Comparison of ENCODE assay signal across 11 mouse cellular contexts in the genomic region with DNA sequence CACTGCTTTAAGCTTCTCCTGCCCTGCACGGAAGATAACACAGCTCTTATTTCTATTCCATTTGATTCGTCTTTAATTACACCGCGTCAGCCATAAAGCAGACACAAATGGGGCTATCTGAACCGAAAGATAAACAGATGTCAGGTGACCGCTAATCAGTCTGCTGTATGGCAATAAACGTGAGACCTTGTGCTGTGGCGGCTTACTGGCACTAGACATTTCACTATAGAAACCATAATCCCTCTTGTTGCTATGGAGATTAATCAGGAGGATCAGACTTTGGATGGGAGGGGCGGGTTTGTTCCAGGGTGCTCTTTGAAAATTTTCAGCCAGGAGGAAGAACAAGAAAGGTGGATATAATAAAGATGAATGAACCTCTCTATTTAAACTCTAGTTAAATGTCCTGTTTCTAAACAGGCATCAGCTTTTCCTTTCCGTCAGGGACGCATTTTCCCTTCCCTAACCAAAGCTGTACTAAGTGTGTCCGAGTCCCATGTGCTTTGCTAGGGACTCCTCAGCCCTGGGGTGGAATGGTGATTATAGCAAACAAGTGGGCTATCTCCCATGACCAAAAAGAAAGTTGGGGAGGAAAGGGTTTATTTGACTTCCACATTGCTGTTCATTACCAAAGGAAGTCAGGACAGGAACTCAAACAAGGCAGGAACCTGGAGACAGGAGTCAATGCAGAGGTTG. TPM values are rescaled to one million over a fixed set of nuclear protein-coding genes. Genes with fewer than 3 reads are reported as not detected.
DNase-seq lines count a peak whose midpoint lies in the region; ATAC-seq lines count a peak whose summit lies in the region.
"Had no signal": no experiment of that assay in that cellular context is flagged by ENCODE, and none has a peak within 500 bp of the region (broad histone marks: within the 10 kb centered on the region; RNA-seq: fewer than 3 reads in every experiment).

No protein-coding gene starts in this region.

- no peak overlapping the region for H3K4me2 ChIP-seq in embryonic facial prominence, embryonic 14.5 days (ENCODE audit: low read depth, low read length)
- H3K4me2 ChIP-seq in intestine, embryonic 15.5 days (replicated peaks), result peak overlapping the region; percentile 37; the same call in 1 of the 2 replicates
- peak overlapping the region; percentile 46 for H3K4me2 ChIP-seq in midbrain, embryonic 16.5 days (ENCODE audit: low read length)
- H3K4me2 ChIP-seq: heart, embryonic 13.5 days; lung, embryonic 15.5 days had no signal

- no peak overlapping the region for H3K9ac ChIP-seq in embryonic facial prominence, embryonic 14.5 days (ENCODE audit: low read depth, low read length)
- H3K9ac ChIP-seq in intestine, embryonic 15.5 days, result no peak overlapping the region
- peak overlapping the region; percentile 15; the same call in 1 of the 2 replicates for H3K9ac ChIP-seq in midbrain, embryonic 16.5 days (ENCODE audit: low read depth, low read length)
- H3K9ac ChIP-seq: heart, embryonic 13.5 days; lung, embryonic 15.5 days had no signal

- peak; percentile 87 for ATAC-seq in embryonic facial prominence, embryonic 14.5 days (ENCODE audit: low read depth)
- ATAC-seq in intestine, embryonic 15.5 days, result peak; percentile 91
- peak; percentile 78; the same call in 1 of the 2 replicates for ATAC-seq in midbrain, embryonic 16.5 days
- no peak for ATAC-seq in inflammation-experienced regulatory T-cells, adult 6 months
- no peak for ATAC-seq in monocyte, adult 5-6 weeks (replicated peaks; ENCODE audit: insufficient number of reproducible peaks, low FRiP score, low TSS enrichment, poor library complexity, severe bottlenecking)

- H3K9me3 ChIP-seq in embryonic facial prominence, embryonic 14.5 days (ENCODE audit: control insufficient read depth, low read length), result no peaks in the 10 kb centered on the region
- no peaks in the 10 kb centered on the region for H3K9me3 ChIP-seq in intestine, embryonic 15.5 days
- H3K9me3 ChIP-seq in midbrain, embryonic 16.5 days (replicated peaks; ENCODE audit: control insufficient read depth, low read length, poor library complexity, severe bottlenecking), result no peaks in the 10 kb centered on the region
- H3K9me3 ChIP-seq: heart, embryonic 13.5 days; lung, embryonic 15.5 days had no signal

- H3K36me3 ChIP-seq in embryonic facial prominence, embryonic 14.5 days (ENCODE audit: control insufficient read depth, insufficient read depth, low read length), result peaks cover 15% of the 10 kb centered on the region
- H3K36me3 ChIP-seq in intestine, embryonic 15.5 days, result peaks cover 7% of the 10 kb centered on the region; the same call in 1 of the 2 replicates
- H3K36me3 ChIP-seq in midbrain, embryonic 16.5 days (ENCODE audit: control insufficient read depth, insufficient read depth, low read length), result no peaks in the 10 kb centered on the region
- H3K36me3 ChIP-seq: lung, embryonic 15.5 days had no signal

- no peak overlapping the region; the same call in 1 of the 2 replicates for H3K27ac ChIP-seq in embryonic facial prominence, embryonic 14.5 days (replicated peaks; ENCODE audit: low read depth, low read length)
- H3K27ac ChIP-seq in intestine, embryonic 15.5 days, result peak overlapping the region; percentile 86
- peak overlapping the region; percentile 82 for H3K27ac ChIP-seq in midbrain, embryonic 16.5 days (ENCODE audit: low read length)
- H3K27ac ChIP-seq: heart, embryonic 13.5 days; lung, embryonic 15.5 days had no signal

- no peaks in the 10 kb centered on the region for H3K27me3 ChIP-seq in embryonic facial prominence, embryonic 14.5 days (replicated peaks; ENCODE audit: control insufficient read depth, insufficient read depth, low read length)
- no peaks in the 10 kb centered on the region for H3K27me3 ChIP-seq in intestine, embryonic 15.5 days (replicated peaks)
- no peaks in the 10 kb centered on the region for H3K27me3 ChIP-seq in midbrain, embryonic 16.5 days (ENCODE audit: control insufficient read depth, insufficient read depth, low read depth, low read length)
- H3K27me3 ChIP-seq: heart, embryonic 13.5 days; lung, embryonic 15.5 days had no signal

- H3K4me3 ChIP-seq in embryonic facial prominence, embryonic 14.5 days (ENCODE audit: low read depth, low read length), result no peak overlapping the region
- H3K4me3 ChIP-seq in intestine, embryonic 15.5 days (replicated peaks), result no peak overlapping the region
- H3K4me3 ChIP-seq in midbrain, embryonic 16.5 days (ENCODE audit: low read depth, low read length), result no peak overlapping the region
- H3K4me3 ChIP-seq: erythroblast, embryonic 14.5 days; heart, embryonic 13.5 days; lung, embryonic 15.5 days had no signal

- peak; percentile 46 for DNase-seq in brain, adult 2 months (ENCODE audit: low read depth, low spot score)
- DNase-seq in embryonic facial prominence, embryonic 14.5 days (ENCODE audit: low spot score), result peak; percentile 82
- DNase-seq in cerebellum, adult 11 months, result no peak
- DNase-seq in layer of hippocampus, postnatal 36 days, result no peak

- H3K4me1 ChIP-seq in embryonic facial prominence, embryonic 14.5 days (ENCODE audit: control insufficient read depth, insufficient read depth, low read length), result 0 out of 2 replicates have a peak, but pooled peaks cover 3% of the 10 kb centered on the region
- H3K4me1 ChIP-seq in intestine, embryonic 15.5 days (replicated peaks), result peaks cover 12% of the 10 kb centered on the region
- H3K4me1 ChIP-seq in midbrain, embryonic 16.5 days (ENCODE audit: control insufficient read depth, insufficient read depth, low read length), result peaks cover 14% of the 10 kb centered on the region
- H3K4me1 ChIP-seq: lung, embryonic 15.5 days had no signal

- WGBS in embryonic facial prominence, embryonic 14.5 days, result 61% methylated on average over 12 of the region's 12 CpGs
- WGBS in intestine, embryonic 15.5 days, result 40% methylated on average over 12 of the region's 12 CpGs
- 15% methylated on average over 12 of the region's 12 CpGs for WGBS in midbrain, embryonic 16.5 days

RNA-seq across cellular contexts. Expression of a gene that starts 29.2 kb away (rescaled TPM):
- polyA plus RNA-seq in embryonic facial prominence, embryonic 14.5 days (2014; fragmentation: Nextera tagmentation; extraction: Ambion mirVana), result 0.13 TPM in 1 of 2 replicates, not detected in the other
- polyA plus RNA-seq in intestine, embryonic 15.5 days (2015; fragmentation: Nextera tagmentation; extraction: Ambion mirVana), result 209 and 261 TPM in 2 replicates
- not detected in 2 replicates for polyA plus RNA-seq in midbrain, embryonic 16.5 days (2015; fragmentation: Nextera tagmentation; extraction: Ambion mirVana)
- under 1 TPM in 1 of 3 experiments, not detected in 2; 0.78 TPM for polyA plus RNA-seq in inflammation-experienced regulatory T-cells, adult 6 months (2017; shearing (Covaris generic))
- total RNA-seq in monocyte, adult 5-6 weeks (2017), result 0.11 to 1.6 TPM (median 1.4 TPM) in 3 replicates
- total RNA-seq in layer of hippocampus, postnatal 36 days (2021), result not detected
- polyA plus RNA-seq: erythroblast, embryonic 14.5 days had no signal

Comparison
In these comparisons a context has a peak if more than half of its experiments do, and no peak if none do; other contexts are left out.
1. DNase-seq: peak in brain, adult 2 months (single experiment) and embryonic facial prominence, embryonic 14.5 days (single experiment); none in cerebellum, adult 11 months (single experiment) and layer of hippocampus, postnatal 36 days (0 of 2).
2. ATAC-seq: peak in embryonic facial prominence, embryonic 14.5 days (single experiment), intestine, embryonic 15.5 days (single experiment) and midbrain, embryonic 16.5 days (single experiment); none in inflammation-experienced regulatory T-cells, adult 6 months (single experiment) and monocyte, adult 5-6 weeks (single experiment).
3. RNA of a gene that starts 29.2 kb away (polyA plus RNA-seq): 209 to 261 TPM in intestine, embryonic 15.5 days; 0.78 TPM in inflammation-experienced regulatory T-cells, adult 6 months, 0.13 TPM in embryonic facial prominence, embryonic 14.5 days and not detected in midbrain, embryonic 16.5 days; every median in the first group is over 100 times any median in the second.